Mouse (Mus musculus): ENCODE results near the gene Slc25a16. TPM values are rescaled to one million over a fixed set of nuclear protein-coding genes. Genes with fewer than 3 reads are reported as not detected.
A peak's percentile ranks its signal among the peaks of the same experiment; 100 is the strongest.
"Not testable (repeated sequence)": the region's sequence is repeated elsewhere in the genome, so short reads cannot be mapped to it uniquely, and the experiment has no call there.

Gene Slc25a16
- total RNA-seq, 1 experiment from 2014 or later = 39.0 TPM

- DNase-seq = no peak
These were observed 17.6 kb upstream of the Slc25a16 start for GRCm38 (mm10) chr10:62902829-62903228.

GRCm38 (mm10) chr10:62906336-62906735 is 14.1 kb upstream of the Slc25a16 start:
- no peak for DNase-seq

- DNase-seq = not testable (repeated sequence)
These were observed 11.5 kb upstream of the Slc25a16 start, which contains the start of gene Tet1 for GRCm38 (mm10) chr10:62908896-62909295. TSS of gene Tet1 (minus strand) at chr10:62908996.

GRCm38 (mm10) chr10:62911120-62911519 is 9.3 kb upstream of the Slc25a16 start:
- DNase-seq = no peak

GRCm38 (mm10) chr10:62918985-62919384 is 1.4 kb upstream of the Slc25a16 start:
- DNase-seq = no peak

- no peak for DNase-seq
These were observed 328 bp downstream of the Slc25a16 start for GRCm38 (mm10) chr10:62920766-62921156.

- DNase-seq = no peak
These were observed 3.7 kb downstream of the Slc25a16 start for GRCm38 (mm10) chr10:62924096-62924635.

- DNase-seq = no peak
These were observed 11.9 kb downstream of the Slc25a16 start for GRCm38 (mm10) chr10:62932381-62932780.

- no peak for DNase-seq
These were observed 24.6 kb downstream of the Slc25a16 start for GRCm38 (mm10) chr10:62944975-62945580.

GRCm38 (mm10) chr10:62946738-62947471 is 26.5 kb downstream of the Slc25a16 start, which contains the start of gene Dna2:
TSS of gene Dna2 (plus strand) at chr10:62947026.
- peak; percentile 85 for DNase-seq

- no peak for DNase-seq
These were observed 28.1 kb downstream of the Slc25a16 start for GRCm38 (mm10) chr10:62948551-62948950.

GRCm38 (mm10) chr10:62963956-62964355 is 43.5 kb downstream of the Slc25a16 start:
- DNase-seq = no peak

GRCm38 (mm10) chr10:62965796-62966195 is 45.4 kb downstream of the Slc25a16 start:
- no peak for DNase-seq

GRCm38 (mm10) chr10:62966291-62966690 is 45.9 kb downstream of the Slc25a16 start:
- DNase-seq = no peak

- no peak for DNase-seq
These were observed 51.4 kb downstream of the Slc25a16 start for GRCm38 (mm10) chr10:62971821-62972220.

- DNase-seq = no peak
These were observed 59.2 kb downstream of the Slc25a16 start for GRCm38 (mm10) chr10:62979667-62980038.

GRCm38 (mm10) chr10:62980039-62980954 is 59.9 kb downstream of the Slc25a16 start, which contains the start of gene Rufy2:
TSS of gene Rufy2 (plus strand) at chr10:62980223.
- DNase-seq = peak; percentile 93

GRCm38 (mm10) chr10:62984072-62984471 is 63.6 kb downstream of the Slc25a16 start:
- no peak for DNase-seq

GRCm38 (mm10) chr10:62984495-62984894 is 64.1 kb downstream of the Slc25a16 start:
- no peak for DNase-seq

- DNase-seq = peak; percentile 57
These were observed 66.9 kb downstream of the Slc25a16 start for GRCm38 (mm10) chr10:62987341-62987740.

- no peak for DNase-seq
These were observed 70.2 kb downstream of the Slc25a16 start for GRCm38 (mm10) chr10:62990636-62991035.

- no peak for DNase-seq
These were observed 73.6 kb downstream of the Slc25a16 start for GRCm38 (mm10) chr10:62993991-62994390.
